Mouse (Mus musculus) layer of hippocampus, adult 11-12 months (tissue): ENCODE results near the gene Mrpl23.

Source experiments
- DNase-seq: peaks from one replicate; pipeline ENCODE4 v3.0.0; 2022; ENCODE audit warnings: low spot score

The Mrpl23 gene

DNA sequence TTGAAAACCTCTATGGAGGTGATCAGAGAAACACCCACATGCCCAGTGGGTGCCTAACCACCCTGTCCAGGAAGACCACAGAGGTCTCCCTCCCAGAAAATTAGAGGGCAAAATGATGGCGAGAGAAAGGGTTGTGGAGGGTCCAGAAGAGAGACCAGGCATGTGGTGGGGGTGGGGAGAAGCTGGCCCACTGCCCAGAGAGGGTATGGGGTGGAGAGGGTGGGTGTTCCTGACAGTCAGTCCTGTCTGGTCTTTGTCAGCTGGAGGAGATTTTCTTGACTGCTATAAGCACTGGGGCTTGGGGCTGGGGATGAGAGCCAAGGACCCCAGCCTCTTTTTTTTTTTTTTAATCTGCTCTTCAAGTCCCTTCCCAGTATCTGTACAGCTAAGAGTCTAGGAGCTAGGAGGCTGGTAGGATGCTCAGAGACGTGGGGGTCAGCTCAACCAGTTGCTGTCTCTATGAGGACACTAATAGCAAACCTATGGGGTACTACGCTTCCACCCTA lies 41.7 kb downstream of the Mrpl23 start:
- DNase-seq, result no peak

DNA sequence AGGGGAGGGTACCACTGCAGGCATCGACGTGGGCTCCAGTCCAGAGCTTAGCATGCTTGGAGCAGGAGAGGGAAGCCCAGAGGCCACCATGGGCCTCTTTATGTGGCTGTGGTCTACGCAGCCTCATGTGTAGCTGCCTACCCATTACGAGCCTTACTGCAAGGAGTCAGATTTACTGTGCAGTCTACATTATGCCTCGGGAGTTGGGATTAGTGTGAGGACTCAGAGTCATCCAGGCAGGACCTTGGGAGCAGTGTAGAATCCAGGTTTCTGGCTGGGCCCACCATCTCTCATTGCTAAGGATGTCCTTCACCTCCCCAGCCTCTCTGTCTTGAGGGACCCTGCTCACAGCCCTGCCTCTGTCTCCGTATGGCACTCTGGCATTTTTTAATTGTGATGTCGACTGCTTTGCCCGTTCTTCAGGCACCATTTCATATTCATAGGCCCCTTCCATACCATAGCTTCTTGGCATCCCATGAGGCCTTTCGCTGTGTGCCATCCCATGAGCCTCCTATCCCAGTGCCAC lies 42.4 kb downstream of the Mrpl23 start:
- no peak for DNase-seq

DNA sequence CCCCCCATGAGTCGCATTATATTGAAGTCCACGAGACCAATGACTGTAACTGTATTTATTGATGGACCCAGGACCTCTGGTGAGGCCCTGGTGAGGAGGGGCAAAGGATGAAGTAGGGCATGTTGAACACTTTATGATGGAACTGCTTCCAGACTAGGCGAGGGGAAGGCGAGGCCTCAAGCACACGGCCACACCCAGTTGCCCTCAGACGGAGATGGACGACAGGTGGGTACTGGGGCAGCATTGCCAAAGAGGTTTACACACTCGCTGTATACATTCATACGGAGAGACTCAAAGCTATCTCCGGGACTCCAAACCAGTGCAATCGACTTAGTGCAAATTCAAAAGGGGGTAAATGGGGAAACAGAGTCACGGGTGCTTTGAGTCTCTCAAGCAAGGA lies 43.0 kb downstream of the Mrpl23 start:
- DNase-seq, result no peak

DNA sequence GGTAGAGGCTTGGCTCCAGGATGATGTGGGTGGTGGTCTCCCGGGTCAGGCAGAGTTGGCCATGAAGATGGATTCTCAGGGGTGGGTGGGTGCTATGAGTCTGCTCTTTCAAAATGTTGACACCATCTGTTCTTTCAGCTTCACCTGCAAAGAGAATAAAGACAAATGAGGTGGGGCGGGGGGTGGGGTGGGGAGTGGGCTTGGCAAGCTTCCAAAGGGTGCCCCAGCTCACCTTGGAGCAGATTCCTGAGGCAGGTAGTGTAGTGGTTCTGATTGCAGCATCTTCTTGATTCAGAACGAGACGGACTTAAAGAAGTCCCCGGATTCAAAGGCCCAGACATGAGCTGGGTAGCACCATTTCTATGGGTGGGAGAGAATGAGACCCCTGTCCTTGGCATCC lies 43.5 kb downstream of the Mrpl23 start:
- DNase-seq, result no peak

DNA sequence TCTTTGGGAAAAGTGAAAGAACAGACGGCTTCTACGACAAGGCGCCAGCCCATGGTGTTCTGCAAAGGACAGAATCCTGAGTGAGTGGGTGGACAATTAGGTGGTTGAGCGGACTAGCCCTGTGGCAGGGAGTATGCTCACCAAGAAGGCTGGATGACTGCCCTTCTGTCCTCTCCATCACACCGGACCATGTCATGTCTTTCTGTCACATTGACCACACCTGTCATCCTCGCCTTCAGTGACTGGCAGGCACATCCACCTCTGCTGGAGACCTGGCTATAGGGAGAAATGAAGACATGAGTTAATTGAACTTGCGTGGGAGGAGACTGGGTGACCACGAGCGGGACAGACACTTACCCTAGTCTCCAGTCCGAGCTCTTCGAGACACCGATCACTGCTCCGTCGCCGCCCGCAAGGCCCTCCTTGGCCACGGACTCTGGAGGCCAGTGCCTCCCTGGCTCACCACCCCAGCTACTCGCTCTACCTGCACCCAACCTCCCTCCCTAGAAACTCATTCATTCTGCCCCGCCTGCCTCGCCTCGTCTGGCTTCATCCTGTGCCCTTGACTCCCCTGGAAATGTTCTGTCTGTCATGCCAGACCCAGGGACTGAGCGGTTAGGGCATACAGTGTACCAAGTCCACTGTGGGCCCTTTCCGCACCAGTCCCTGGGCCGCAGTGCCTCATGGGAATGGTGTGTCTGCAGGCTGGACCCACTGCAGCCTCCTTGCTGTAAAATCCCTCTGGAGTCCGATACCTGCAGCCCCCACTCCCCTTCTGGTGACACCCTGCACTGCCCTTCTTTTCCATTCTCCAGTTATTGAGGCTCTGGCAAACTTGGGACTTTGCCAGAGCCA lies 44.2 kb downstream of the Mrpl23 start:
- no peak for DNase-seq

DNA sequence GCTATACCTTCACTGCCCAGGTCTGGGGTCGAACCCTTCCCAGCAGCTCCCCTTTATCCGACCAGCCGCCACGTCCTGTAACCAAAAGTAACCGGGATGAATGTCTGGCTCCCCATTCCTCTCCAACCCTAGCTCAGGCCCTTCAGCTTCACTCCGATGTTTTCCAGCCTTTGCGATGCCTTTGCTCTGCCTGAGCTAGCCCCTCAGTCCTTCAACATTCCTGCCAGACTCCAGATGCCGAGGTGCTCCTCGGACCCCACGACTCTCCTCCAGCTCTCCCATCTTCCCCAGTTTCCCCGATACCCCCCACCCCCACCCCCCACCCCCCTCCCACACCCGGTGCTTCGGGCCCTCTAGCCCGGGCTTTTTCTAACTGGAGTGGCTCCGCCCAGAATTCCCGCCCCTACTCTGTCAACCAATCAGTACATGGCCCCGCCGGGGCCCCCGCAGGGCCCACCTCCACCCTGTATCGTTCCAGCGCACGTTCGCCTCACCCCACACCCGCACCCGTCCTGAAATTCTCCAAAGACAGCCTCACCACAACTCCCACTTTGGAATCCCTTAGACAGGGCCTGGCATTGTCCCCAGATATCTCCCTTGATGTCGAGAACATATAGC lies 45.4 kb downstream of the Mrpl23 start:
- no peak for DNase-seq

DNA sequence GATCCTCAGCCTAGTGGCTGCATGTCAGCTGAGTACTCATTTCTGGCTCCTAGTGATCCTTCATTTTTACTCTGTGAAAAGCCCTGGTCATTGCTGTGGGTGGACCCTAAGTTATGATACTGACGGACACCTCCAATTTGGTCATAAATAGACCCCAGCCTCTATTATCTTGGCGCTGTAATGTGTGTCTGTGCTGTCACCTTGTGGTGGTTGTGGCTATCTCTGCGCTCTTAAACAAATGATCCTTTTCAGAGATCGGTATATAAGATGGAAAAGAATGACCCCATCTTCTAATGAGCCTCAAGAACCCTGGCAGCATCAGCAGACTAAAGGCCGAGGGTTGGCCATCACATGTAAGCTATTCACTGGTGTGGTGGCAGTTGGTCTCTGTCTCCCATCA lies 46.6 kb downstream of the Mrpl23 start:
- DNase-seq, result no peak

DNA sequence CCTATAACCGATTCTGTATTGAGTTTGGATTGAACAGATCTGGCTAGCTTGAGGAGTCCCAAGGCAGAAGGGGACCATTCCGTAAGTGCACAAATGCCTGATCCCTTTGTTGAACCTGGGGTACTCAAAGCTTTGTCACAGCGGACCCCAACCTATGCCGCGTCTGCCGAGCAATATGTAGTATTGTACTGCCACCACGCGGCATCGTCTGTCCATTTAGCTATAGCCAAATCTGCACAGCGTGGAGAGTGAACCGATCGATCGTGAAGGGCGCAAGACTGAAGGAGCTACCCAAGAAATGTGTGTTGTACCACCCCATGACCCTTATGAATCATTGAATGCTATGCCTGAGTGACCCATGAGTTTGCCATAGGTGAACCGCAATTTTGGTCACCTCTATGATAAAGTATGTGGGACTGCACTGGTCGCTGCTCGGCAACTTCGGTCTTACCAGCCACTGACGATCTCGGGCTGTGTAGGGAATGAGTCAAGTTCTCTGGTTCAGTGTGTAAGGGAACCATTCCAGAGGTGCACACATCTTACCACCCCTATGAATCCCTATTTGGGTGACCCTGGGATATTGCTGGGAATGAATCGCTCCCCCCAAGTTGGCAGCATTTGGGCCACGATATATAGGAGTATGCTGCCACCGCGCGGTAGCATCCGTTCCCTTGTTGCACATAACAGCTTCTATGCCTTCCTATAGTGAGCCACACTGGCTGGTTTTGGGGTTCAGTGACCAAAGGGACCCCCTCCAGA lies 47.8 kb downstream of the Mrpl23 start:
- DNase-seq, result peak; percentile 62

DNA sequence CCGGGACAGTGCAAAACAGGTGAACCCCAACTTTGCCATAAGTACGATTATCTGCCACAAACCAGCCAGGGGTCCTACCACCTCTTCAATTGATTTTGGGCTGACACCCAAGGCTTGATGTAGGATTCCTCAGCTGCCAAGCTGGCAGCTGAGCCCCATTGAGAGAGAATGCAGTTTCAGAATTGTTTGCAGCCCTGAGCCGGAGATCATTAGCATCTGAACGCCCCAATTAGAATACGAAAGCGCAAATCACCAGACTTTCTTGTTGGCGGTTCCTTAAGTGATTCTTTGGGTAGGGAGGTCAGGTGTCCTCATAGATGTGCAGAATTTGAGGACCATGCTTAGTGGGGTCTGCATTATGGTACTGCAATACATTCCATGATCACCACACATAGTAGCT lies 48.7 kb downstream of the Mrpl23 start:
- DNase-seq, result no peak

DNA sequence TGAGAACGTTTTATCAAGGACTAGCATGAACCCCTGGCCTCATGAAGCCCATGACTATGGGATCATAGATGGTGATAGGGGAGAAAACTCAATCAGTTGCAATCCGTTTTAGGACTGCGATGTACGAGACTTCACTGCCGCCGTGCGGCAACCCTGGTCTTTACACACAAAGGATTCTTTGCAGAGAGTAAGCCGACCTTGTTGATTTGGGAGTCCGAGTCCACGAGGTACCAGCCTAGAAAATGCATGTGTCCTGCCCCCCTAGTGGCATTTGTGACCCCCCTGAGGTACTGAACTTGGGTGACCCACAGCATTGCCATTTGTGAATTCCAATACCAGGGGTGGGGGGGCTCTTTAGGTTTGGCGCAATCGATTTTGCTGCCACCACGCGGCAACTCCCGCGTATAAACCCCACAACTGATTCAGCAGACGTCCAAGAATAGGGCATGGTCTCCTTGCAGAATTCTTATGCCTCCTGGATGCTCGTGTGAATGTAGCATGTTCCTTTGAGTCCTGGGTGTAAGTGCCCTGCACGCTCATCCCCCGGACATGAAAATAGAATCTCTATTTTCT lies 49.3 kb downstream of the Mrpl23 start:
- peak; percentile 52 for DNase-seq

DNA sequence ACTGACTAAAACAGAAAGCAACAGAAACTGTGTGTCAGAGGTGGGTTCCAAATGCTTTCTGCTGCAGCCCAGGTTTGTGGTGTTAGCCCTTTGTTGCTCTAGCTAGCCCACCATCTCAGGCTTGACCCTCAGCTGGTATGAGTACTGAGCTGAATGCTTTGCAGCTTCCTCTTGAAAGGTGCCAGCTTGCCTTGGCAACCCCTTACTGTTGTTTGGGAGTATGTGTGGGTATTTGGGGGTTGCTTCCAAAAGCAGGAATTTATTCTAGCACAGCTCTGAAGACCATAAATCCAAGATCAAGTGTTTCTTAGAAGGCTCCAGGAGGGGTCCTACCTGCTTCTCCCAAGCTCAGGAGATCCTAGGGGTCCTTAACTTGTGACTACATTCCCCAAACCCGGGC lies 52.4 kb downstream of the Mrpl23 start:
- peak; percentile 25 for DNase-seq

DNA sequence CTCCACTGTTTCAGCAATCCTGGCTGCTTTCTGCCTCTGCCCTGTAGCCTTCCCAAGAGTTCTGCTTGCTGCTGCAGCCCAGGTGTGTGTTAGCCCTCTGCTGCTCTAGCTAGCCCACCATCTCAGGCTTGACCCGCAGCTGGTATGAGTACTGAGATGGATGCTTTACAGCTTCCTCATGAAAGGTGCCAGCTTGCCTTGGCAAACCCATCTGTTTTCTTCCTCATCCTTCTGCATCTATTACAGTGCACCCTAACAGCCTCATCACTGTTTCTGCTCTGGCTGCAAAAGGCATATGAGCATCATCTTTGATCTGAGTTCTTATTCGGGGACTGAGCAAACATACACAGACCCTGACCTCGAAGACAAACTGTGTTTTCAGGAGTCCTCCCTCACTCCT lies 53.4 kb downstream of the Mrpl23 start:
- DNase-seq, result peak; percentile 46

DNA sequence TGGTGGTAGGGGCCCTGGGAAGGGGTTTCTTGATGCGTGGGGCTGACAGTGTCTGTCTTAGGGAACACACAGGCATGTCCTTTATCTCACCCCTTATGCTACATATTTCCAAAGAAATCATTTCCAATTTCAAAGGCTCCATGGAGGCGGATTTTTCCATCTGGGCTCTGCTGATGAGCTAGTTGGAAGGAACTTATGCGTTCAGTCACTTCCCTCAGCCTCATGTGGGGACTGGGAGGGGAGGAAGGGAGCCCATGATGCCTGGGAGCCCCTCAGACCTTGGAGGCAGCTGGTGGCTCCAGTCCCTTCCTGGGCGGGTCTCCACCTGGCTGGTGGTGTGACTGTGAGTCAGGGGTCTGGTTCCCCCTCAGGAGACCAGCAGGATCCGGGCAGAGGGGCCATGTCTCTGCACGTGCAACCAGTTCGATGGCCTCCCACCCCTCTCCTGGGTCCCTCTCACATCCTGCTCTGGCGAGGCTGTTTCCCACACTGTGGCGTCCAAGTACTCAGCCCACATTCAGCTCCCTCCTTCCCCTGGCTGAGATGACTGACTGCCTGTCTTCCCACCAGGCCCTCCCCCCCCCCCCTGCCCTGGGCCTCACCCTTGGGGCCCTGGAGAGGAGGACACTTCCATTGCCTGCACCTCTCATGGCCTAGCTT lies 55.9 kb downstream of the Mrpl23 start:
- DNase-seq, result peak; percentile 54
